Mouse (Mus musculus) E14TG2a.4 (cell line): ENCODE measurements around the gene Gp6.

Source experiments
- CTCF ChIP-seq: conservative IDR thresholded peaks from 2 replicates; pipeline ENCODE4 v1.5.1; 2014; ENCODE audit warnings: low read length
- NANOG ChIP-seq: IDR thresholded peaks from 2 replicates; pipeline ENCODE4 v1.6.1; 2014; ENCODE audit warnings: borderline replicate concordance, low read length, mixed read lengths

DNA sequence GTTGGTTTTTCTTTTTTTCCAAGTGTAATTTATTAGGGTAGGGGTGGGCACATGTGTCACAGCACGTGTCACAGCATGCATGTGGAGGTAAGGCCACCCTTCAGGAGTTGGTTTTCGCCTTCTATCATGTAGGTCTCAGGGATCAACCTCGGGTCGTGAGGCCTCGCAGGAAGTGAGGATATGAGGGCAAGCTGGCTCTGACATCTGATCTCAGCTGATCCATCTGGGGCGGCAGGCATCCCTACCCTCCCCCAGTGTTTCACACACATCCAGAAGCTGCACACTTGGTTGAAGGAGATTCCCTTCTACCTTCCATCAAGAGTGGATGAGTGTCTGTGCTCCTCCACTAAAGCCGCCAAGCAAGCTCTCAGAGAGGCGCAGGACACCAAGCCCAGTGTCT lies 34.5 kb upstream of the Gp6 start:
- TF ChIP-seq CTCF (no peak), NANOG (no peak)
